Mouse (Mus musculus): ENCODE data around the gene Gm17654. TPM values are rescaled to one million over a fixed set of nuclear protein-coding genes. Genes with fewer than 3 reads are reported as not detected.

Gene Gm17654
- not detected for total RNA-seq (2023)

GRCm38 (mm10) chr14:43579046-43579445, at the start of gene Gm17654:
Gene Gm17654 (minus strand): TSS chr14:43579146.

GRCm38 (mm10) chr14:43607913-43608312, 29.0 kb upstream of the Gm17654 start, which contains the start of gene Gm10375:
Gene Gm10375 (minus strand): TSS chr14:43608013.

GRCm38 (mm10) chr14:43543276-43543675, 35.7 kb downstream of the Gm17654 start, which contains the start of gene Gm5799:
Gene Gm5799 (plus strand): TSS chr14:43543576.

Other genes starting within 250 kb of the Gm17654 start
- not detected for gene 1700001F09Rik, start 231.3 kb downstream of the Gm17654 start, total RNA-seq (2023)
- gene Gm8138, start 162.8 kb downstream of the Gm17654 start, total RNA-seq (2023), result not detected
- not detected for gene Gm5799, start 35.6 kb downstream of the Gm17654 start, total RNA-seq (2023)
- gene Gm10375, start 28.9 kb upstream of the Gm17654 start, total RNA-seq (2023), result not detected
- not detected for gene Gm8165, start 98.1 kb upstream of the Gm17654 start, total RNA-seq (2023)
- gene Gm7324, start 118.7 kb upstream of the Gm17654 start, total RNA-seq (2023), result 1 to 10 TPM in 1 of 2 experiments, not detected in 1; 1.2 TPM
- gene Gm16506, start 148.3 kb upstream of the Gm17654 start, total RNA-seq (2023), result not detected
- not detected for gene Gm6526, start 168.7 kb upstream of the Gm17654 start, total RNA-seq (2023)
- gene Gm8180, start 205.6 kb upstream of the Gm17654 start, total RNA-seq (2023), result not detected

All from monocyte, adult 59 days (primary cell).